Mouse (Mus musculus): ENCODE measurements at regions not wholly inside any gene's neighbourhood (a gene's known extent, or its start where the extent isn't known, plus 50 kb on each side); places are given as distances from the start of the nearest gene placed in this dataset.

GRCm38 (mm10) chr5:50406520-50406919, 347.7 kb upstream of the Adgra3 start:
- WGBS: 51% methylated on average over 3 of the region's 3 CpGs
- H3K9ac ChIP-seq (ENCODE audit: low read depth, low read length): no peak overlapping the region

More at GRCm38 (mm10) chr5:50406520-50406919, 347.7 kb upstream of the Adgra3 start:
- ATAC-seq: no peak
- no peak overlapping the region for H3K4me3 ChIP-seq (ENCODE audit: low read length)
- no peak overlapping the region for H3K27ac ChIP-seq (ENCODE audit: low read depth, low read length)
- no peak overlapping the region for H3K4me2 ChIP-seq (ENCODE audit: low read length)
- no peaks in the 10 kb centered on the region for H3K4me1 ChIP-seq (ENCODE audit: control insufficient read depth, insufficient read depth, low read depth, low read length)
- H3K9me3 ChIP-seq (ENCODE audit: control insufficient read depth, low read length): no peaks in the 10 kb centered on the region
- no peaks in the 10 kb centered on the region for H3K27me3 ChIP-seq (replicated peaks; ENCODE audit: control insufficient read depth, insufficient read depth, low read length)
- H3K36me3 ChIP-seq (ENCODE audit: control insufficient read depth, insufficient read depth, low read length): no peaks in the 10 kb centered on the region
